Mouse (Mus musculus) kidney, adult 11 months (tissue): ENCODE measurements at regions not wholly inside any gene's neighbourhood (a gene's known extent, or its start where the extent isn't known, plus 50 kb on each side); places are given as distances from the start of the nearest gene placed in this dataset.

Experiments
- DNase-seq: peaks from one replicate; pipeline ENCODE4 v3.0.0; 2022

DNA sequence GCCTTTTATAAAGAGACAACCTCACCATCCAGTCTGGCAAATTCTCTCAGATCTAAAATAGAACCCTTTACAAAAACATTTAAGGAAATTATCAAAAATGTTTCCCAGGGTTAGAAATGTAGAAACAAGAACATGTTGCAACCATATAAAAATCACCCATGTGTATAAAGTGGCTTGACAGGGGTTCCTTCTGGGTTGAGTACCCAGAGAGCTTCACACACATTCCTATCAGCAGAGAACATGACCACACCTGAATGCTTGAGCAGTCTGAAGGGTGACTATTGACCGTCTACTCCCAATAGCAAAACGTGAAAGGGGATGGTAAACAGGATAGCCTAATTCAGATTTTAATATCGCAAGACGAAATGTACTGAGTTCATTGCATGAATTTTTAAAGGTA lies 57.8 kb upstream of the Zfand5 start:
- DNase-seq = no peak

DNA sequence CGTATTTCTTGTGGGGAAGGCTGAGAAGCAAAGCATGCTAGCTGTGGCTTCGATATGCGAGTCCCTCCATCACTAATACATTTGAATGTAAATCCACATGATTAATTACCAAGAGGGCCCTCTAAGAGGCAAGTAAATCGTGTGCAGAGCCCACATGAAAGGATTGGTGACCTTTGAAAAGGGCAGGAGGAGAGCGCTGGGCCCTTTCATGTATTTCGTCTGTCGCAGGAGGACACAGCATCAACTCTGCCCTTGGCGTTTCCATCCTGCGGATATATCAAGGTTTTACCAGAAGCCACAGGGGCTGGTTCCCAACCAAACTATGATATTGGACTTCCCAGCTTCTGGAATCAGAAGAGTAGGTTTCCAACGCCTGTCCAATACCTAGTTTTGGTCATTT lies 78.6 kb upstream of the Zfand5 start:
- DNase-seq = no peak

DNA sequence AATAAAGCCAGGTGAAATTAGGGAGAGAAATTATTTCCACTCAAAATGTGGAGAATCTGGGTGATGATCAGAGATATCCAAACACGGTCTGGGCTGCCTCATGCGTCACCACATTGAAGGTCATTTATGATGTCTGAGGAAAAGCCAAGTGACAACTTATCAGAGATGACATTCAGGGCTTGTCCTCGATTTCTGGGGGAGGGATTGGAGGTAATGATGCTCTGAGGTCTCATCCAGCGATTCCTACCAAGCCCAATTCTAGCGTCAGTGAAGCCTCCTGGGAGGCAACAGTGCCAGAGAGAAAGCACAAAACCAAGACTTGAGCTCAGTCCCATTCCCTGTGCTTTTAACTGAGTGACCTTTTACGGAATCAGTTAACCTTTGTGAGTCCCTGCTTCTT lies 79.5 kb upstream of the Zfand5 start:
- DNase-seq = no peak

DNA sequence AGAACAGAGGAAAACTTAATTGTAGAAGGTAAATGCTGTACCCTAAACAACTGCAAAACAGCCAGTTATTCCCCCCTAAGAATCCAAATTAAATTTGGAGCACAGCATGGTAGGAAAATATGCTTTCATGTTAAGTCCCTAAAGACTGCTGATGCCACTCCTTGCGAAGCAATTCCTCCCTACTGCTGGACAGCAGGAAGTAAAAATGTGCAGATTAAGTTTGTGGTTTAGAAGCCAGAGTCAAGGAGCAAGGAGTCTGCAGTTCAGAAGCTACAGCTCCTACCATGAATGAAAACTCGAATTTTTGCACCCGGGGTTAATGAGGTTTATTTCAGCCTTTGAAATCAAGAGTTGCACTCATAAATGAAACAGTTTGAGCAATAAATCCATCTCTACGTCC lies 82.9 kb upstream of the Zfand5 start:
- DNase-seq = no peak

DNA sequence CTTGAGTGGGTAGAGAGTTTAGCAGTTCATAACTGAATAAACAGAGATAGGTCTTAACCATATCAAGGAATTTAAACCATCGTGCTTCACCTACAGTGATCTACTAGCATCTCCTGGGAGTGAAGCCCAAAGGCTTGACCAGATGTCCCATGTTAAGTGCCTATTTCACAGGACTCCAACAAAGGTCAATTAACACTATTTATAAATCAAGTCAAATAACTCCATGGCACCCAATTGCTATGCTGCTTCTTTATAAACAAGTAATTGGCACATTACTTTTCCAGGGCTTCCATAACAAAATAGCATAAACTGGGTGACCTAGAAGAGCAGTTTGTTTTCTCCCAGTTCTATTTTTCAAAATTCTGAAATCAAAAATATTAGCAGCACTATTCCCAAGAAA lies 85.4 kb upstream of the Zfand5 start:
- no peak for DNase-seq

DNA sequence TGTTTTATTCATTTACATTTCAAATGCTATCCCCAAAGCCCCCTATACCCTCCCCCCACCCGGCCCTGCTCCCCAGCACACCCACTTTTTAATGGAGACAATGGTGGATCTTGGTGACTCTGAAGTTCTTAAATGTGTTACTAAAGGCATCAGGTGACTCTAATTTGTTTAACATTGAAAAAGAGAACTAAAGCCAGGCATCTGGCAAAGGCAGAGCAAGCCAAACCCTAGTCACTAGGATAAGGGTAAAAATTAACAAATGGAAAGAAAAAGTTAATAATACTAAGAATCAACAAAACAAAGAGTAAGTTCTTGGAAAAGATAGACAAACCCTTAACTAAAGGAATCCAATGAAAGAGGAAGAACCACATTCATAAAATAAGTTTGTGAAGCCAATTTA lies 86.1 kb upstream of the Zfand5 start:
- peak; percentile 11 for DNase-seq

DNA sequence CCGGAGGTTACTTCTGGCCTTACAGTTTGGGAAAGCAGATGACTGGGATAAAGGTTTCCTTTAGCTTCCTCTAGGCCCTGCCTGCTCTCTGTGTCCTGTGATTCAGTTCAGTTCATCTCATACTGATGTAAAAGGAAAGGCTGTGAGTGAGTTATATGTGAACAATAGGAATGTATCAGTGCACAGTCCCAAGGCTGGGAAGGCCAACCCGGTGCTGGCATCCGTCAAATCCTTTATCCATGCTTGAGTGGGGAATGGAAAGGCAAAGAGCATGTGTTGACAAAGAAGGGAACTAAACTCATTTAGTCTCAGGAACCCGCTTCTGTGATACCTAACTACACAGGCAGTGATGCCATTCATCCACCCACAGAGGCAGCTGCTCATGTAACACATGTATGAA lies 89.0 kb upstream of the Zfand5 start:
- no peak for DNase-seq

DNA sequence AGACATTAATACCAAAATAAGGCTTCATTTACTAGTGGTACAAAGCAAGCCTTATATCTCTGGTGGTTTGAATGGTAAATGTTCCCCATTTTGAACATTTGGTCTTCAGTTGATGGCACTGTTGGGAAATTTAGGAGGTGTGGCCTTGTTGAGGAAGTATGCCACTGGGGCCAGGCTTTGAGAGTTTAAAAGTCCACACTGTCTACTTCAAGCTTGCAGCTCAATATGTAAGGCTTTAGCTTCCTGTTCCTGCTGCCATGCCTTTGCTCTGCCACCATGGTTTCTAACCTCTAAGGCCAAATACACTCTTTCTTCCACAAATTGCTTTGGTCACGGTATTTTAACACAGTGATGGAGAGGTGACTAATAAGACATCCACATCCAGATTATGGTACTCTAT lies 92.2 kb upstream of the Zfand5 start:
- no peak for DNase-seq

DNA sequence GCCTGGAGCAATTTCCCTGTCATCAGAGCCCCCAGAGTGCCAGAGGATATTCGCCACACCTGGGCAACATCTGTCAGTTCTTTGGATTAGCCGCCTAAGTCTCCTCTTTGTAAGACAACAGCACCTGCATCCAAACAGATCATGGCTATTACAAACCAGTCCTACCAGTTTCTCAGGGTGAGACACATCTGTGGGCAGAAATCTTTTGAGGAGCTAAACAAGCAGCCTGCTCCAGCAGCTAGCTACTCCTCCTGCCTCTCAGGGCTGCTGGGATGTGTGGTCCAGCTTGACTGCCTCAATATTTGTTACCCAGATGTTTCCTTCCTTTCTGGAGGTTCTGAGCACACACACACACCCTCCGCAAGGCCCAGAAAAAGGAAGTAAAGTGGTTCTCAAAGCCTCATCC lies 96.6 kb upstream of the Zfand5 start:
- DNase-seq = no peak

DNA sequence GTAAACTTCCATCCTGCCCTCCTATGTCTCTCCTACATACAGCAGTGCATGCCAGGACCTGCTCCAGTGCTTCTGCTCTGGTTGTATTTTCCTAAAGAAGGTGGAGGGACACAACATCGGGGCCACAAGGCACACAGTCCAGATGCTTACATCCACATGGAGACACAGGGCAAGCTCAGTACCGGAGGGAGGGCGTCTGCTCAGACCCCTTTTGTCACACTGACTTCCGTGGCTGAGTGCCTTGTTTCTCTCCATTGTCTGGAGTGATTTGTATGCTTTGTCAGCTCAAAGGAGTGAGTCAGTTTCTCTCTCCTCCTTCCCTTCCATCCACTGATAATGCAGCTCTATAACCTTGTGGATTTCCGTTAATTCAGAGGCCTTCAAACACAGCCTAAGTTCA lies 97.4 kb upstream of the Zfand5 start:
- no peak for DNase-seq

DNA sequence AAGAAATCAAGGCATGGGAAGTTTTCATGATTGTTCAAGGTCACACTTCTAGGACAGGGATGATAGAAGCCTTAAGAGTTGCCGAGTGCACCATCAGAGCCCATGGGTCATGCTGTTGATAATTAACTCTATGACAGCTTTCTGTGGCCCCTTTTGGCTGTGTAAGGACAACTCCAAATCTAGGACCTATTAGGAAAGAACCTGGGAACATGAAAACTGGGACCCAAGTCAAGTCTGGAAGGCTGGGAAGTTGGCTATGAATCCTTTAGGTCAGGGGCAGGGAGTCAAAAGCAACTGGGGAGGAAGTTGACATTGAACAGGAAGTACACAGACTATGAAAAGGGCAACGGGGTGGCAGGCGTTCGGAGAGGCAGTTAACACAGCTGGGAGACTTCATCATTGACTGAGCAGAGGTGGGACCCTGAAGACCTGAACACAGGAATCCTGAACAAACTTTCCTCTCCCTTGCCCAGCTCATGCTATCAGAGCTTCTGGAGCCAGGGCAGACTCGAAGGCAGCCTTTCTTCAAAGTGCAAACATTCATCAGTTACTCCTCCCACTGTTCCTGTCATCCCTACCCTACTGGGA lies 98.1 kb upstream of the Zfand5 start:
- DNase-seq = peak; percentile 20

DNA sequence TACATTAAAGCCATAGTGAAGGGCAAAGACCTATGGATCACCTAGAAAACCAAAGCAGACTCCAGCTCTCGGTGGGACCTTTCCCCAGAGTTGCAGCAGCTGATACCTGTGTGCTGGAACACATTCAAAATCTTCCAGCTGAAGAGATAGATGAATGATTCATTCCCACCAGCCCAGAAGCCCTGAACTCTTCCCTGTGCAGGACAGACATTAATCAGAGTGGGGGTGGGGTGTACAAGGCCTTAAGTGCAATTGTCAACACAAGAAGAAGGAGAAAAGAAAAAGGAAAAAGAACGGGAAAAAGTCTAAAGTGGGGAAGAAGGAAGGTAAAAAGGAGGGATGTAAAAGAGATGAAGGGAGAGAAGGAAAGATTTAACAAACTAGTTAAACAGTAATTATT lies 100.9 kb upstream of the Zfand5 start:
- DNase-seq = no peak

DNA sequence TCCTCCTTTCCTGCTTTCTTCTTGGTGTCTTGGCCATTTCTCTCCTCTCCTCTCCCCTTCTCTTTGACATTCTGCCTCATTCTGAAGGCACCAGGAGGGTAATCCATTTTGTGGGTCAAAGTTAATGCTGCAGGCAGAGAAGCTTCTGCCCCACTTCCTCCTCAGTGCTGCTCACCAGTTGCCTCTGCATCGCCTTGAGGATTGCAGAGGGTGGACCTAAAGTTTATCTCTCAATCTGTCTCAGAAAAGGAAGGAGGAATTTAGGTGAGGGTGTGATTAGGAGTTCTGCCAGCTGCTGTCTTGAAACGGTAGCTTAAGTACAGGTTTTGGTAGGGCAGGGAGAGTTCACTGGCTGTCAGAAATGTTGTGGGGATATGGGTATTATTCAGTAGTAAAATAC lies 101.3 kb upstream of the Zfand5 start:
- DNase-seq = no peak

DNA sequence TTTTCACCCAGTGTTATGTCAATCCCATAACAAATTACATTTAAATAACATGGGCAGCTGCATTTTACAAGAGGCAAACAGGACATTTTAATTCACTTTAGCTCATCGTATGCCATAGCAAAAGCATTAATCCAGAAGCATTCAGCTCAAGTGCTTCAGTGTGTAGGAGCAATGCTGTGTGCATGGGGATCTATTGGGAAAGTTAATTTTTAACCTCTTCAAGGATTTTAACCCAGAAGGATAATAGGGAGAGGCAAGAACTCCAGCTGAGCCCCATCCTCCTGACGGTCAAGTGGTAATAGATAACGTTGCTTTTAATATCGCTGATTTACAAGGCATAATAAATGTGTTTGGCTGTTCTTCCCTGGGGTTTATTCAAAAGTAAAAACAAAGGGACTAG lies 105.1 kb upstream of the Zfand5 start:
- no peak for DNase-seq

DNA sequence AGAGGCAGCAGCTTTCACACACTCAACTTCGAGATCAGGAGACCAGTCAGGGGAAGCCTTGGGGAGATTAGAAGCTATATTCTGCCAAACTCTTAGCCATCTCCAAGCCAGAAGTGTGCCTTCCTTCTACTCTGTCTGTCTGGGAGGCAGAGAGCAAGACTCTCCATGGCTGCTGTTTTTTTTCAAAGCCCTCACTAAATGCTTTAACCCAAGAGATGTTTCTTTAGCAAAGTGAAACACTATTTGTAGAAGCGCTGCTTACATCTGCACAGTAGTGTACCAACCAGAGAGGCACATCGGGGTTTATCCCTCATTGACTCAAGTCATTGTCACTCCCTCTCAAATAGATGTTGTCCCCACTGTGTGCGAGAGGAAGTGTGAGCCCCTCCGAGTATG lies 105.6 kb upstream of the Zfand5 start:
- DNase-seq = no peak

DNA sequence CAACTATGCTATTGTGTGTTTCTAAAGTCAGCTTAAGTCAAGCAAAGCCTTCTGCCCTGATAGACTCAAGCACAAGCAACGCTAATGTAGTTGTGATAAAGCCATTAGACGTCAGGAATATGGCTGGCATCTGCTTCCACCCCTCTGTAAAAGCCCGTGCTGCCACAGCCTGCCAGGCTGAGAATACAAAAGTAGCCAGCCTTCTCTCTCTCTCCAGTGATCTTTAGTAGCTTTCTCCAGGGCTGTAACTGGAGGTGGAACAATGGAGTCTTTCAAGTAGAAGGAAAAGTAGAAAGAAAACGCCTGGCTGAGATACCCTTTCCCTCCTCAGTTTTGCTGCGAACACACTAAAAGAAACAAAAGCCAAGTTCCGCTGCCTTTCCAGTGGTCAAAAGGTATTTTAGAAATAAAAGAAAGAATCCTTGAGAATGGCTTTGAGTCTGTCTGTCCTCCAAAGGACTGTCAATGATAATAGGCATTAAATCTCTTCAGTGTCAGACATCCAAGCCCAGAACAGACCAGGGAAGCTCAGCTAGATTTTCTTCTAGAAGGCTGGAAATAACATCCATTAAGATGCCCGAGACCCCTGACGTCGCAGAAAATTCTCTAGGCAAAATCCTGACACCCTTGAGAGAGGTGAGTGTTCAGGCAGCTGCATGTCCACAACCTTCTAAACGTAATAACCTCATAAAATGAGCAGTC lies 106.2 kb upstream of the Zfand5 start:
- no peak for DNase-seq

DNA sequence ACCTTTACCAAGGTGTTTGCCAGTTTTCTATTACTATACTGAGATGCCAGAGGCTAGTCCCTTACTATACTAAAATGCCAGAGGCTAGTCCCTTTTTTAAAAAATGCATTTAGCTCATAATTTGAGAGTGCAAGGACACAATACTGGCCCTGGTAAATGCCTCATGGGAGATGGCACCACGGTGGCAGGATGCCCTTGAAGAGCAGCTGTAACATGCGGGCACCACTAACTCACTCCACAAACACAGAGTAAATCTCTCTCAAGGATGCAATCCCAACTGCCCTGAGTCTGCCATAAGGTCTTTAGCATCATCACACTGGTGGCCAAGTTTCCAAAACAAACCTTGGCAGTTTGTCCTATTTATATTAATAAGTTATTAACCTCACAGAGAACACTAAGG lies 108.1 kb upstream of the Zfand5 start:
- no peak for DNase-seq

DNA sequence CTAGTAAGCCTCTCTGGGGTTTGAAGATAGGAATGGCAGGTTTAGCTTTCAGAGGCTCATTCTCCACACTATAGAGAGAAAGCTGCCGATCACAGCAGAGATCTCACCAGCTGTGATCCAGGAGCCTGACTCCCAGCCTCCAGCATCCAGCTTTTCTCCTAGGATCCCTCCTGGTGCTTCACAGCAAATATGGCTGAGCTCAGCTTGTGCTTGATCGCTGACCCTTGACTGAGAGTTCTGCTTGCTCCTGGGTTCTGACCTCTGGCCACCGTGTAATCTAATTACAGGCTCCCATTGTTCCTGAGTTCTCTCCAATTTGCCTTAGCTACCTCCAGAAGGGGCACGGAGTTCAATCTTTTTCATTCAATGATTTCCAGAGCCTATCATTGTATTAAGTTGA lies 111.1 kb upstream of the Zfand5 start:
- DNase-seq = peak; percentile 75

DNA sequence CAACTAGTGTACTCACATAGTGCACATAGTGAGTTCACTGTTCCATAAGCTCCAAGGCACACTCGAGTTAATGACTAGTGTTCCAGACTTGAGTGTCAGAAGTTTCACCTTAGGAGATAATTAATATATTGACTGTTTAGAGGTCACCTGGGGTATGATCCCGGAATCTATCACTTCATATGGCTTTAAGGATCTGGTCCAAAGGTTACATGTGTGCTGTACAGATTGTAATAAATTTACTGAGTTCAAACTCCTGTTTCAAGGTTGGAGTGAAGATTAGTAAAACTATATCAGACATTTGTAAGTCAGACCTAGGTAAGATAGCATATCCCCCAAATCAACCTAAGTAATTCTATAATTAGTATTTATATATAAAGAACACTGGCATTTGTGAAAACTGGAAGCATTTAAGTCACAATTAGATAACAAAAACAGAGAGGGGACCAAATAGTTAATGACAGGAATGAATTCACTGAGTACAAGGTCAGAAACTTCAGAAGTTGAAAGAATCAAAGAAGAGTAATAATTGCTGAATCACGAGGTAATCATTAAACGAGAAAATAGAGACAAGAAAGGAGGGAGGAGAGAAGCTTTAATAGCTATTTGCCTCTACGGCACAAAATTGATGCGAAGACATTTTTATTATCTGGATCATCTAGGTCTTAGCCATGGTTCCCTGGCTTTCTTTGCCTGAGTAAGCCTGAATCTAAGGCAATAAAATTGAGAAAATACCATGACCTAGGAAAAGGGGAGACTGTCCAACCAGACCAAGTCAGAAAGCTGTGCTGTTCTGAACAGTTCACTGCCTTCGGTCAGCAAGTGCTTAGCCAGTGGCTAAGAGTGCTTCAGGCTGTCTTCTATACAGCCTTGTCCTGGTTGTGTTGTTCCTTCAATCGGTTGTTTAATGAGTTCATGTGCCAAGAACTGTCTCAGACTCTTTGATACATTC lies 112.6 kb upstream of the Zfand5 start:
- peak; percentile 46 for DNase-seq

DNA sequence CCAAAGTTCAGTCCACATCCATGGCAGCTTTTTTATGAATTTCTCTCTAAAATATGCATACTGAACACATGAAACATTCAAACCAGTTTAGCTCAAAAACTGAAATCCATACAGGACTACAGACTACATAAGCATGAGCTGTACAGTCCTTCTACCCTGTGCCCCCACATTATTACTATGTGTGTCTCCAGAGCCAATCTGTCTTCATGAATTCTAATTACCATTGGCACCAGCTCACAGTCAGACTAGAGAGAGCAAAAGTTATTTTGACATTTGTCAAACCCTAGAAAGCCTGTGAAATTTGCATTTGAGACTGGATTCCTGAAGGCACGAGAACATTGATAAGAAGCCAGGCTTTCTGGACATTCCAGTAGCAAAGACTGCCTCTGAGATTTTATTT lies 117.9 kb upstream of the Zfand5 start:
- DNase-seq = no peak

DNA sequence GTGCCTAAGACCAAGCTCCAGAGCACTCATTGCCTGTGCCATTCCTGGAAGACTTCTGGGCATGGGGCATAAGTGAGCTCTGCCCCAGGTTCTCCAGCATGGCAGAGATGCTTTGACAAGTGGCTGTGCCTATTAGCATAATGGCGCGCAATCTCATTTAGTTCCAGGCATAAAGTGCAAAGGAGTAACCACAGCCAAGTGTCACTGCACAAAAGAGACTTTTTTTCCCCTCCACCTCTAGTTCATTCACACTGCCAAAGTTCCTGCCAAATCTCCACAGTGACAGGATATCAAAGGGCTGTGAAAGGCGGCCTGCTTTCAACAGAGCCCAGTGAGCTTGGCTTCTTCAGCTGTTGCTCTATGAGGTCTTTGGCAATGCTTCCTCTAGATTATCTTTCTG lies 120.1 kb upstream of the Zfand5 start:
- DNase-seq = no peak

DNA sequence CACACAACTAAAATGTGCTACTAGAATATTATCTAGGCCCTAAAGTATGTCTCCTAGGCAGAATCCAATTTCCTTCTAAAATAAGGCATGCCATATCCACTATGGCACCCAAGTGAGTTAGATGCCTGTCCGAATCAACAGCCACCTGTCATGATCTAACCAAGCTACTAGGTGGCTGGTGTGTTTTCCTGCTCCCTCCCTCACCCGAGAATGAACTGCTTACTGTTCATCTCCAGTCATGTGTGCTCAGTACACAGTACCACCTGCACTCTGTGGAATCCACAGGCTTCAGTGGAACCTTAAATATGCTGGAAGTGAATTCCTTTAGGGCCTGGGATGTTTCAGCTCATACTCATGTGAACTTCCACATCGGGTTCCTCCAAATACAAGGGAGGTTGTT lies 121.2 kb upstream of the Zfand5 start:
- no peak for DNase-seq

DNA sequence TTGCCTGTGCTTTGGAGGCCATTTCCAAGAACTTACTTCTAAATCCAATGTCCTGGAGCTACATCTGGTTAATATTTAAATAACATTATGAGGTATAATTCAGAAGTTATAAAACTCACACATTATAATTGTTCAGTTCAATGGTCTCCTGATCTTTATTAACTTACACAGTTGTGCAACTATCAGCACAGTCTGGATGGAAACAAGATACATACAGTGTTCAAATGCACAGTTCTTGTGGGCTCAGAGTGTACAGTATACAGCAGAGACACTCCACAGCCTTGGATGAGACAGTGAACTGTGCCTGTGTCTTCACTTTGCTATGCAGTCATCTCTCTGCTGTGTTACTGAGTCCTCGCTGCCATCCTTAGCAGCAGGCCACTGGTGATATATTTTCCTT lies 121.8 kb upstream of the Zfand5 start:
- no peak for DNase-seq

DNA sequence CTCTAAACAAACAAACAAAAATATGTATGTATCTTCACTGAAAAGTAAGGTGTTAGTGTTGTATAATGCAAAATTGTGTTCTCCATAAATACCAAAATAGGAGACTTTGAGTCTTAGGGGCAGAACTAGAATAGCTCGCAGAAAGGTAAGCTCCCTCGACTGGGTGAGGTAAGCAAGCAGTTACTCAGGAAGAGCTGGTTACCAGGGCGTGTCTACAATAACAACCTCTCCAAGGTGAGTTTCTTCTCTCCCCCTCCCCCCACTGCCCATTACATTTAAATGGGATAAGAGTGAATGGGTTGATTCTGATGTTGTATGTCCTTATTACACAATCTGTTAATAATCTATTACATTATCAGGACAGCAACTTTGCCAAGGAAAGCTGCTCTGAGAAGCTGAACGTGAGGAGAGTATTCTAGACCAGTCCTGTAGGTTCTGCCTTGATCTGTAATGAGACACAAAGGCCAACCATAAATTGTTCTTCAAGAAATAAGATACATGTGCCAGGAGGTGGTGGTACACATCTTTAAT lies 125.2 kb upstream of the Zfand5 start:
- no peak for DNase-seq
